Mouse (Mus musculus) kidney, embryonic 14.5 days (tissue): ENCODE measurements at regions not wholly inside any gene's neighbourhood (a gene's known extent, or its start where the extent isn't known, plus 50 kb on each side); places are given as distances from the start of the nearest gene placed in this dataset.

Source experiments
- ATAC-seq: fragments of 200-750 bp; cut with Nextera tagmentation; 2 replicates; pipeline ENCODE4 v1.8.0; 2017; ENCODE audit warnings: moderate number of reproducible peaks, mild to moderate bottlenecking, moderate TSS enrichment, moderate library complexity; ENCODE audit not compliant: low FRiP score, low TSS enrichment
- H3K27ac ChIP-seq: fragments of 300-500 bp; sonication (generic); 2 replicates; pipeline ENCODE4 v1.5.1; 2014; ENCODE audit warnings: low read depth, mild to moderate bottlenecking, low read length, moderate library complexity, mixed read lengths
- H3K27me3 ChIP-seq: fragments of 300-500 bp; sonication (generic); 2 replicates; pipeline ENCODE4 v1.6.1; 2014; ENCODE audit warnings: mild to moderate bottlenecking, low read length; ENCODE audit not compliant: control insufficient read depth, insufficient read depth
- H3K36me3 ChIP-seq: fragments of 300-500 bp; sonication (generic); 2 replicates; pipeline ENCODE4 v1.6.1; 2014; ENCODE audit warnings: low read length, mixed read lengths; ENCODE audit not compliant: control insufficient read depth, insufficient read depth
- H3K4me1 ChIP-seq: fragments of 300-500 bp; sonication (generic); 2 replicates; pipeline ENCODE4 v1.6.1; 2014; ENCODE audit warnings: low read length, mixed read lengths; ENCODE audit not compliant: control insufficient read depth, insufficient read depth
- H3K4me2 ChIP-seq: fragments of 300-500 bp; sonication (generic); replicated peaks from 2 replicates; pipeline ENCODE4 v1.6.1; 2014; ENCODE audit warnings: low read depth, mild to moderate bottlenecking, low read length
- H3K4me3 ChIP-seq: fragments of 300-500 bp; sonication (generic); 2 replicates; pipeline ENCODE4 v1.5.1; 2014; ENCODE audit warnings: mild to moderate bottlenecking, low read length
- H3K9ac ChIP-seq: fragments of 300-500 bp; sonication (generic); 2 replicates; pipeline ENCODE4 v1.6.1; 2014; ENCODE audit warnings: low read depth, mild to moderate bottlenecking, low read length, moderate library complexity
- H3K9me3 ChIP-seq: fragments of 300-500 bp; sonication (generic); 2 replicates; pipeline ENCODE4 v1.6.1; 2016; ENCODE audit warnings: low read length; ENCODE audit not compliant: control insufficient read depth
- WGBS: fragments of 180-500 bp; shearing (Covaris S2); extraction: QIAGEN DNeasy Blood & Tissue Kit; methylation state at CpG from one replicate; pipeline ENCODE4 v1.1.7; 2014; 5-methylcytosine and 5-hydroxymethylcytosine counted together

GRCm38 (mm10) chr12:39510855-39511254 lies 527.0 kb downstream of the Arl4a start:
- H3K9me3 ChIP-seq, result no peaks in the 10 kb centered on the region
- H3K27ac ChIP-seq, result no peak overlapping the region
- H3K9ac ChIP-seq, result no peak overlapping the region
- H3K27me3 ChIP-seq, result 0 out of 2 replicates have a peak, but pooled peaks cover 3% of the 10 kb centered on the region
- no peaks in the 10 kb centered on the region for H3K4me1 ChIP-seq
- H3K4me2 ChIP-seq, result no peak overlapping the region
- H3K4me3 ChIP-seq, result no peak overlapping the region
- no peaks in the 10 kb centered on the region for H3K36me3 ChIP-seq
- no peak for ATAC-seq
- 78% methylated on average over 5 of the region's 5 CpGs for WGBS

GRCm38 (mm10) chr12:39510073-39510812 lies 527.6 kb downstream of the Arl4a start:
- 0 out of 2 replicates have a peak, but pooled peaks cover 3% of the 10 kb centered on the region for H3K27me3 ChIP-seq
- no peak overlapping the region for H3K9ac ChIP-seq
- H3K4me3 ChIP-seq, result no peak overlapping the region
- no peaks in the 10 kb centered on the region for H3K4me1 ChIP-seq
- 29% methylated on average over 13 of the region's 13 CpGs for WGBS
- ATAC-seq, result peak; percentile 79; the same call in 1 of the 2 replicates
- H3K27ac ChIP-seq, result no peak overlapping the region
- H3K36me3 ChIP-seq, result no peaks in the 10 kb centered on the region
- H3K9me3 ChIP-seq, result no peaks in the 10 kb centered on the region
- no peak overlapping the region for H3K4me2 ChIP-seq

- Histone ChIP-seq H3K9ac (no peak overlapping the region), H3K27me3 (no peaks in the 10 kb centered on the region), H3K4me1 (no peaks in the 10 kb centered on the region), H3K4me2 (no peak overlapping the region), H3K4me3 (no peak overlapping the region), H3K9me3 (no peaks in the 10 kb centered on the region), H3K27ac (no peak overlapping the region), H3K36me3 (no peaks in the 10 kb centered on the region)
- WGBS, result 45% methylated on average over 2 of the region's 2 CpGs
- ATAC-seq, result no peak
Measured at GRCm38 (mm10) chr12:39496203-39496602, 541.6 kb downstream of the Arl4a start.

GRCm38 (mm10) chr12:39493578-39494218 lies 544.1 kb downstream of the Arl4a start:
- H3K27ac ChIP-seq, result no peak overlapping the region
- H3K4me2 ChIP-seq, result no peak overlapping the region
- WGBS, result 56% methylated on average over 6 of the region's 6 CpGs
- H3K36me3 ChIP-seq, result no peaks in the 10 kb centered on the region
- no peaks in the 10 kb centered on the region for H3K9me3 ChIP-seq
- H3K9ac ChIP-seq, result no peak overlapping the region
- H3K4me3 ChIP-seq, result no peak overlapping the region
- ATAC-seq, result no peak
- no peaks in the 10 kb centered on the region for H3K4me1 ChIP-seq
- no peaks in the 10 kb centered on the region for H3K27me3 ChIP-seq

GRCm38 (mm10) chr12:39493114-39493513 lies 544.7 kb downstream of the Arl4a start:
- no peaks in the 10 kb centered on the region for H3K9me3 ChIP-seq
- H3K36me3 ChIP-seq, result no peaks in the 10 kb centered on the region
- 91% methylated on average over 8 of the region's 8 CpGs for WGBS
- no peak overlapping the region for H3K4me3 ChIP-seq
- H3K9ac ChIP-seq, result no peak overlapping the region
- H3K27me3 ChIP-seq, result no peaks in the 10 kb centered on the region
- no peaks in the 10 kb centered on the region for H3K4me1 ChIP-seq
- no peak for ATAC-seq
- no peak overlapping the region for H3K27ac ChIP-seq
- no peak overlapping the region for H3K4me2 ChIP-seq

- Histone ChIP-seq H3K9me3 (no peaks in the 10 kb centered on the region), H3K4me3 (no peak overlapping the region), H3K9ac (no peak overlapping the region), H3K4me2 (no peak overlapping the region), H3K27me3 (no peaks in the 10 kb centered on the region), H3K4me1 (no peaks in the 10 kb centered on the region), H3K36me3 (no peaks in the 10 kb centered on the region), H3K27ac (no peak overlapping the region)
- ATAC-seq, result no peak
Measured at GRCm38 (mm10) chr12:39472984-39473383, 564.8 kb downstream of the Arl4a start.
